Mouse (Mus musculus) intestine, embryonic 14.5 days (tissue): Measurements from ENCODE around the gene Clasp2. TPM values are rescaled to one million over a fixed set of nuclear protein-coding genes. Genes with fewer than 3 reads are reported as not detected.
"Not testable (repeated sequence)": the region's sequence is repeated elsewhere in the genome, so short reads cannot be mapped to it uniquely, and the experiment has no call there.

ENCODE experiments used
- ATAC-seq: fragments of 200-750 bp; cut with Nextera tagmentation; replicated peaks from 2 replicates; pipeline ENCODE4 v1.8.0; 2017; ENCODE audit warnings: low read depth, moderate number of reproducible peaks, moderate TSS enrichment, moderate library complexity; ENCODE audit not compliant: low FRiP score, low TSS enrichment
- DNase-seq: peaks from one replicate; pipeline ENCODE4 v3.0.0-alpha.2; 2018; ENCODE audit warnings: low spot score
- H3K27ac ChIP-seq: fragments of 300-500 bp; sonication (generic); 2 replicates; pipeline ENCODE4 v1.5.1; 2014; ENCODE audit warnings: low read depth, mild to moderate bottlenecking, control low read depth
- H3K27me3 ChIP-seq: fragments of 300-500 bp; sonication (generic); replicated peaks from 2 replicates; pipeline ENCODE4 v1.6.1; 2014; ENCODE audit warnings: low read length, control low read depth; ENCODE audit not compliant: control insufficient read depth, insufficient read depth
- H3K36me3 ChIP-seq: fragments of 300-500 bp; sonication (generic); 2 replicates; pipeline ENCODE4 v1.6.1; 2014; ENCODE audit warnings: low read length, control low read depth; ENCODE audit not compliant: control insufficient read depth, insufficient read depth
- H3K4me1 ChIP-seq: fragments of 300-500 bp; sonication (generic); replicated peaks from 2 replicates; pipeline ENCODE4 v1.6.1; 2014; ENCODE audit warnings: low read length, control low read depth, mixed read lengths; ENCODE audit not compliant: control insufficient read depth, insufficient read depth
- H3K4me2 ChIP-seq: fragments of 300-500 bp; sonication (generic); 2 replicates; pipeline ENCODE4 v1.6.1; 2014; ENCODE audit warnings: low read length
- H3K4me3 ChIP-seq: fragments of 300-500 bp; sonication (generic); 2 replicates; pipeline ENCODE4 v1.5.1; 2014; ENCODE audit warnings: low read depth, low read length, control low read depth, mixed read lengths
- H3K9ac ChIP-seq: fragments of 300-500 bp; sonication (generic); 2 replicates; pipeline ENCODE4 v1.6.1; 2014; ENCODE audit warnings: mild to moderate bottlenecking, low read length
- H3K9me3 ChIP-seq: fragments of 300-500 bp; sonication (generic); 2 replicates; pipeline ENCODE4 v1.6.1; 2016; ENCODE audit warnings: low read length, control low read depth; ENCODE audit not compliant: control insufficient read depth
- WGBS: fragments of 180-500 bp; shearing (Covaris S2); extraction: QIAGEN DNeasy Blood & Tissue Kit; methylation state at CpG from one replicate; pipeline ENCODE4 v1.1.7; 2014; 5-methylcytosine and 5-hydroxymethylcytosine counted together
- polyA plus RNA-seq: library from polyadenylated mRNA; unstranded; fragments of >200 nt; fragmentation: Nextera tagmentation; extraction: Ambion mirVana; gene quantifications from 2 replicates; pipeline ENCODE4 v1.2.1, GENCODE M21; 2014

Clasp2 gene
- polyA plus RNA-seq, 1 experiment from 2014 or later = 30.3 TPM

DNA sequence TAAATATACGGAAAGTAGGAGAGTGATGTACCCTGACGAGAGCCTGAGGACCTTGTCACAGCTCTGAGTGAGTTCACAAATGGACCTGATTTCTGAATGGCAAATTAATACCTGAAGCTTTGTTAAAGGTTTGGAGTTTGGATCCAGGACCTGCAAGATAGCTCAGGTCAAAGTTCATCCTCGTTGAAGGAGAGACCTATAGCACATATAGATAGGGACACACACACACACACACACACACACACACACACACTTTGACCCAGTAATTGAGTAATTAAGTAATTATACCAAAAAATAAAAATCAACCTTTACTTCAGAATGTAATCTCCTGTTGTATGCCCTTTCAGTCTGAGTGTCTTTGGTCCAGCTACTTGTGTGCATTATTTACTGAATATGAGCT lies 114.2 kb downstream of the Clasp2 start:
- Histone ChIP-seq H3K4me2 (no peak overlapping the region), H3K27ac (no peak overlapping the region), H3K27me3 (no peaks in the 10 kb centered on the region), H3K9ac (no peak overlapping the region), H3K4me3 (no peak overlapping the region), H3K36me3 (peaks cover 45% of the 10 kb centered on the region), H3K9me3 (no peaks in the 10 kb centered on the region), H3K4me1 (no peaks in the 10 kb centered on the region)
- DNase-seq (no peak), ATAC-seq (no peak)
- 86% methylated on average over 3 of the region's 3 CpGs for WGBS

DNA sequence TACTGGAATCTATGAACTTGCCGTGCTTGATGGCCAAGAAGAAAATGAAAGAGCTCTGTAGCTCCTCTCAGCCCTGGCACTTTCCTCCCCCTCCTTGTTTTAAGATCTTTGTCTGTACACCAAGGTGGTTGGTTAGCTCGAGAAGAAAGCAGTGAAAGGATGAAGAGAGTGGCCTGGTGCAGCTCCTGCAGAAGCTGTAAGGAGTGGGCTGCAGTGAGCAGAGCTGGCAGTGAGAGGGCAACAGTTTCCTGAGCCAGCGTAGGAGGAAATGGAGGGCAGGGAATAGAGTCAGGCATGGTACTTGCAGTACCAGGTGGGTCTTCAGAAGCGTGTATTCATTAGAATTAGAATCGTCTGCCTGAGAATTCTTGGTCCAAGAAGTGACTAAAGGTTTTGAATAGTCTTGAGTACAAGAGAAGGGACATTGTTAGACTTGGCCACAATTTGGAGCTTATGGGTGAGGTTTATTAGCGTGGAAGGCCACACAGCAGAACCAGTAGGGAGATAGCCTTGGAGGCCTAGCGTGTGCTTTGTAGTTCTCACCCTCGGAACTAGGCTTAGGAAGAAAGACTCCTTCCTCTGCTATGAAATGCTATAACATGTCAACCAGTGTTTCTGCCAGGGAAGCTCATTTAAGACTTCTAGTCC lies 116.1 kb downstream of the Clasp2 start:
- Histone ChIP-seq H3K4me3 (no peak overlapping the region), H3K9me3 (no peaks in the 10 kb centered on the region), H3K4me1 (no peaks in the 10 kb centered on the region), H3K27ac (no peak overlapping the region), H3K27me3 (no peaks in the 10 kb centered on the region), H3K4me2 (no peak overlapping the region), H3K9ac (no peak overlapping the region), H3K36me3 (peaks cover 31% of the 10 kb centered on the region; the same call in 1 of the 2 replicates)
- WGBS = 91% methylated on average over 8 of the region's 8 CpGs
- no peak for DNase-seq
- no peak for ATAC-seq

DNA sequence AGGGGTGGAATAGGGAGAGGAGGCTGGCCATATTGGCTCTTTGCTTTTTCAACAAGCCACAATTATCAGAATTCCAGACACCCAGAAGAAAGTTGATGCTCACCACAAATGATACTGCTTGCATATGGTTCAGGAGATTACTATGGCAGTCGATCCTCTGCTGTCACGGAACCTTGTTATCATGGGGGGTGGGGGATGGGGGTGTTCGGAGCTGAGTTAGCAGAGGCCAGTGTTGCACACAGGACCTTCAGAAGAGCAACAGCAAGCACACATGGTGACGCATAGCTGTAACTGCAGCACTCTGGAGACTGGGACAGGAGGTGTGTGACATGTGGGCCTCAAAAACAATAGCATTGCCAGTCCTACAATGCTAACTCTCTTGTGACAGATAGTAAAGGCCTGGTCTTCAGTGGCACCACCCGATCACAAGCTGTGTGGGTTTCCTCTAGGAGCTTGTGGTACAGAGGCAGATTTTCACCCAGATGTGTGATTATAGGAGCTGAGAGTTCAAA lies 116.7 kb downstream of the Clasp2 start:
- Histone ChIP-seq H3K36me3 (peaks cover 26% of the 10 kb centered on the region; the same call in 1 of the 2 replicates), H3K27ac (no peak overlapping the region), H3K4me1 (no peaks in the 10 kb centered on the region), H3K27me3 (no peaks in the 10 kb centered on the region), H3K4me2 (no peak overlapping the region), H3K9ac (no peak overlapping the region), H3K9me3 (no peaks in the 10 kb centered on the region), H3K4me3 (no peak overlapping the region)
- ATAC-seq = no peak
- DNase-seq = no peak
- WGBS = 90% methylated on average over 5 of the region's 5 CpGs

DNA sequence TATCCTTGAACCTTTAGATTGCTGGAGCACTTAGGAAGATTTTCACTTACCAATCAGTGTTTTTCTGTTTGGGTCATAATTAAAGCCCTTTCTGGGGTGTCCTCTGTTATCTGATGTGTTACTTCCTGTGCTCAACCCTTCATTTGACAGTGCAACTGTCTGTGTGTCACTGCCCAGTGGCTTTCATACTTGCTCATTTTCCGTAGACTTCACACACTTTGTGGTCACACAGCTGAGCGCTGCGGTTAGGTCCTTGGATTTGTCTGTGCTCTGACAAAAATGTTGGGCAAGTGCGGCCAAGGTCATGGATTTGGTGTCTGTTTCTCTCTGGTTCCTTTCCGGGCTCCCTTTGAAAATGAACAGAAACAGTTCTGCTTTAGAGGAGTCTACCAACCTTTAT lies 118.1 kb downstream of the Clasp2 start:
- Histone ChIP-seq H3K27ac (no peak overlapping the region), H3K4me2 (no peak overlapping the region), H3K27me3 (no peaks in the 10 kb centered on the region), H3K4me1 (no peaks in the 10 kb centered on the region), H3K9ac (no peak overlapping the region), H3K36me3 (peaks cover 21% of the 10 kb centered on the region; the same call in 1 of the 2 replicates), H3K9me3 (no peaks in the 10 kb centered on the region), H3K4me3 (no peak overlapping the region)
- WGBS = 80% methylated on average over 5 of the region's 5 CpGs
- no peak for ATAC-seq
- DNase-seq = no peak

DNA sequence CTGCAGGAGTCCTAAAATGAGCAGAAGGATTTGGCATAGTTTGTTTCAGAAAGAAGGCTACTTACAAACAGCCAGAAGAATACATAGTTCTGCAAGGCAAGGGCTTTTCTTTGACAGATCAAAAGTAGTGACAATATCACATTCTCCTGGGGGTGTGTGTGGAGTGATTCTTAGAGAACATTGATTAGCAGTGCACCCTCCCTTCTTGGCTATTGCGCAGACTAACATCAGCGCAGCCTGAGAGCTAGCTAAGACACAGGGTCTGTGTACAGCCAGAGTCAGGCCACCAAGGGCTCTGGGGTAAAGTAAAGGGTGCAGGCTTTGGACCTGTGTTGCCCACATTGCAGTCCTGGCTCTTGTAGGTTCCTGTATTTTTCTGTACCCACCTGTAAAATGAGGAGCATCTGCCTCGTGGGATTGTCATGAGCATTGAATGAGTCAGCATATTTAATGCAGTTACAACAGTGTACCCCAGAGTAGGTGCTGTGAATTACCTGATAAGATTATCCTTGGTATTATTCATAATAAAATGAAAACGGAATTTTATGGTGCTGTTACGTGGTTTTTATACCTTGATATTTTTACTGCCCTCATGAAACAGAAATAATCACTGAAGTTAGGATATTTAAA lies 122.2 kb downstream of the Clasp2 start:
- Histone ChIP-seq H3K4me1 (no peaks in the 10 kb centered on the region), H3K27me3 (no peaks in the 10 kb centered on the region), H3K4me3 (no peak overlapping the region), H3K9ac (no peak overlapping the region), H3K9me3 (no peaks in the 10 kb centered on the region), H3K27ac (no peak overlapping the region), H3K36me3 (peaks cover 30% of the 10 kb centered on the region), H3K4me2 (no peak overlapping the region)
- 86% methylated on average over 5 of the region's 5 CpGs for WGBS
- no peak for ATAC-seq
- no peak for DNase-seq

DNA sequence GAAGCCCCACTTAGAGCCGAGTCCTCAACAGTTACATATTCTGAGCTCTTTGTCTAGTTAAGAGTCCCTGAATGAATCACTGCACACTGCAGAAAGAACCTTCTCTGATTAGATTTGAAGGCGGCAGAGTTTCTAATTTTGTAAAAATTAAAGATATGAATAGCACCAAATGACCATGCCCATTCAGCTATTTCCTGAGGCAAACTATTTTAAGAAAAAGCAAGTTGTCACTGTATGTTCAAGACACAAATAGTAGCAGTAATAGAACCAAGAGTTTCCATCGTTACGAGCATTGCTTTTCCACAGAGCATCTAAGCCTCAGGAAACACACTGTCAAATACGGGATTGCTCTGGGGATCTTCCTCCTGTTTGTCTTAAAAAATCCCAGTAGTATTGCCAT lies 126.7 kb downstream of the Clasp2 start:
- Histone ChIP-seq H3K27me3 (no peaks in the 10 kb centered on the region), H3K4me3 (no peak overlapping the region), H3K4me2 (no peak overlapping the region), H3K9ac (no peak overlapping the region), H3K9me3 (no peaks in the 10 kb centered on the region), H3K36me3 (peaks cover 62% of the 10 kb centered on the region), H3K4me1 (no peaks in the 10 kb centered on the region), H3K27ac (no peak overlapping the region)
- DNase-seq (no peak), ATAC-seq (no peak)
- 87% methylated on average over 5 of the region's 5 CpGs for WGBS

DNA sequence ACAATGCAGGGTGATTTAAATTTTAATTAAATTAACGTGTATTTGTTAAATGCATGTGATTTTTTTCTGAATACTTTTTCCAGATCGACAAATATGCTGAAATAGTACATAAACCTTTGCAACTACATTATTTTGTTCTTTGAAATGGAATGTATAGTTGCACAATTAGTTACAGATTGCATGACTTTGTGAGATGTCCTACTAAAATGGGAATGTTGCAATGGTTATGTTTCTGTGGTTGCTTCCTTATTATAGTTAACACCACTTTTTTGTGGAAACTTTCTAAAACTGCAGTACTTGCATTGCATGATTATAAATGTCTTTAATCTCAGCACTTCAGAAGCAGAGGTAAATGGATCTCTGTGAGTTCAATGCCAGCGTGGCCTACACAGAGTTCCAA lies 153.6 kb downstream of the Clasp2 start:
- WGBS = 92% methylated on average over 3 of the region's 3 CpGs
- no peak overlapping the region for H3K4me3 ChIP-seq
- H3K27me3 ChIP-seq = no peaks in the 10 kb centered on the region
- ATAC-seq (no peak), DNase-seq (no peak)
- H3K4me2 ChIP-seq = no peak overlapping the region
- no peaks in the 10 kb centered on the region for H3K9me3 ChIP-seq
- no peaks in the 10 kb centered on the region for H3K4me1 ChIP-seq
- peaks cover 43% of the 10 kb centered on the region for H3K36me3 ChIP-seq
- H3K27ac ChIP-seq = no peak overlapping the region
- H3K9ac ChIP-seq = no peak overlapping the region

DNA sequence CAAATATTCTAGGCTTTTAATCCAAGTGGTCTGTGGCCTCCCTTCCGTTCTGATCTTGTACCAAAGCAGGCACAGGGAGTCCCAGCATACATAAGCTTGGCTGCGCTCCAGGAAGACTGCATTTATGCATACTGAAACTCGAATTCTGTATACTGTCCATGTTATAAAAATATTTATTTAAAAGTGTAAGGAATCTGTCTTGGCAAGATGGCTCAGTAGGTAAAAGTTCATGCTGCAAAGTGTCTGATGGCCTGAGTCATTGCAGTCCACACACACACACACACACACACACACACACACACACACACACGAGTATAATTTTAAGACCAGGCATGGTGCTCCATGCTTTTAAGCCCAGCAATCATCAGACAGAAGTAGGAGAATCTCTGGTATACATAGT lies 161.9 kb downstream of the Clasp2 start:
- H3K36me3 ChIP-seq = peaks cover 49% of the 10 kb centered on the region
- WGBS = 38% methylated on average over 4 of the region's 4 CpGs
- no peak overlapping the region for H3K9ac ChIP-seq
- peak; percentile 53 for DNase-seq
- 0 out of 2 replicates have a peak, but pooled peaks cover 2% of the 10 kb centered on the region for H3K4me1 ChIP-seq
- 0 out of 2 replicates have a peak overlapping the region, but pooled peaks have one; percentile 1 for H3K27ac ChIP-seq
- no peaks in the 10 kb centered on the region for H3K27me3 ChIP-seq
- no peaks in the 10 kb centered on the region for H3K9me3 ChIP-seq
- H3K4me3 ChIP-seq = no peak overlapping the region
- H3K4me2 ChIP-seq = no peak overlapping the region
- ATAC-seq = no peak

DNA sequence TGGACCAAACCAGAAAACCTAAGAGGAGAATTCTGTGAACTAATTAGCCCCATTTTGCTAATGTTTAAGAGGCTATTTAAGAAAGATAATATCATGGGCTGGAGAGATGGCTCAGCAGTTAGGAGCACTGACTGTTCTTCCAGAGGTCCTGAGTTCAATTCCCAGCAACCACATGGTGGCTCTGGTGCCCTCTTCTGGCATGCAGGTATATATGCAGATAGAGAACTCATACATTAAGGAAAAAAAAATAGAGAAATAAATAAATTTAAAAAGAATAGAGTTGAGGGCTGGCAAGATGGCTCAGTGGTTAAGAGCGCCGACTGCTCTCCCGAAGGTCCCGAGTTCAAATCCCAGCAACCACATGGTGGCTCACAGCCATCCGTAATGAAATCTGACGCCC lies 163.0 kb downstream of the Clasp2 start:
- not testable (repeated sequence) for H3K4me2 ChIP-seq, H3K9ac ChIP-seq, ATAC-seq, H3K27me3 ChIP-seq, H3K9me3 ChIP-seq, H3K4me1 ChIP-seq, H3K4me3 ChIP-seq, H3K27ac ChIP-seq
- 89% methylated on average over 6 of the region's 6 CpGs for WGBS
- DNase-seq = peak; percentile 41
- H3K36me3 ChIP-seq = peaks cover 54% of the 10 kb centered on the region
